Mouse (Mus musculus) common myeloid progenitor, adult 5-6 weeks (primary cell): Measurements from ENCODE around the gene Ripor1. TPM values are rescaled to one million over a fixed set of nuclear protein-coding genes. Genes with fewer than 3 reads are reported as not detected.
A peak's percentile ranks its signal among the peaks of the same experiment; 100 is the strongest.
"Not testable (repeated sequence)": the region's sequence is repeated elsewhere in the genome, so short reads cannot be mapped to it uniquely, and the experiment has no call there.

Experiments used
- ATAC-seq: replicated peaks from 2 replicates; pipeline ENCODE4 v1.8.0; 2016; ENCODE audit warnings: low read depth, mild to moderate bottlenecking, moderate TSS enrichment, inconsistent platforms; ENCODE audit not compliant: poor library complexity, severe bottlenecking
- total RNA-seq: library from RNA; stranded (forward); fragments of 200-1000, 187-1606 nt; gene quantifications from 2 replicates; pipeline ENCODE4 v1.2.3, GENCODE M21; 2017

Gene Ripor1
- 21.9 and 39.1 TPM in 2 replicates for total RNA-seq

DNA sequence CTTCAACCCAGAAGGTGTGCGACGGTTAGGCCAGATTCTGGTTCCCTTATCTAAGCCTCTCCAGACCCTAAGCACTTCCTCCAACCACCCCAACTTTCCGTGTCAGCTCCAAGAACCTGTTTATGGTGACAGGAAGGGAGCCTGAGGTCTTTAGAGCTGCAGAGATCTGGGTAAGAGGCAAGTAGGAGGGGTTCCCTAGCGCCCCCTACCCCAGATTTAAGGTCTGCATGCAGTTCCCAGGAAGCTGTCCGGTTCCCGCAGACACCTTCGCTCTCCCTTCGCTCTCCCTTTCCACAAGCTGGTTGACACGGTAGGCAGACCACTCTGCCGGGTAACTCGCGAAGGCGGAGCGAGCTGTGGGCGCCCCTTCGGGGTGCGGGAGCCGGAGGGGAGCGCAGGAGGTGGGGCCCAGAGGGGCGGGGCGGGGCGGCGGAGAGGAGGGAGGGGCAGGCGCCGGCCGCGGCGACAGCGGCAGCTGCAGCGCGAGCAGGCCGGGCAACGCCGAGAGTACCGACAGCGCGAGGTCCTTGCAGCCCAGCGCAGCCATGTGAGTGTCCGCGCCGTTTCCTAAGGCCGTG, at the start of gene Ripor1:
TSS of gene Ripor1 (plus strand) at position 452 of the 578 bp plus-strand sequence.
- peak; percentile 55 for ATAC-seq

GRCm38 (mm10) chr8:105562863-105563262, 42.2 kb upstream of the Ripor1 start:
- no peak for ATAC-seq

DNA sequence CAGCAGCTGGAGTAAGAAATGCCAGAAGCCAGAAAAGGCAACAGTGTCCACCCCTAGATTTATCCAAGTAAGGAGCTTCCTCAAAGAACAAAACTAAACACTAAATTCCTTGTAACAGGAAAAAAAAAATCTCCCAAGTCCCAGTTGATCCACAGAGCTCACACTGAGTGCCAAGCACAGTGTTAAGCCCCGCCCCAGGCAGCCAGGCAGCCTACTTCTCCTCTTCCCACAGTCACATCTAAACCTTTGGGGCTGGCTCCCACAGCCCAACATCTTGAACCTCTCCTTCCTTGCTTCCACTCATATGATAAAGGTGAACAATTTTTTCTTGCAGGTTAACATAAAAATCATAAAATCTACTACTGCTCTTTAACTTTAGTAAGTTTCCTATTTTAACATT, 41.2 kb upstream of the Ripor1 start:
- ATAC-seq, result no peak

GRCm38 (mm10) chr8:105564573-105565229, 40.4 kb upstream of the Ripor1 start:
- not testable (repeated sequence) for ATAC-seq

DNA sequence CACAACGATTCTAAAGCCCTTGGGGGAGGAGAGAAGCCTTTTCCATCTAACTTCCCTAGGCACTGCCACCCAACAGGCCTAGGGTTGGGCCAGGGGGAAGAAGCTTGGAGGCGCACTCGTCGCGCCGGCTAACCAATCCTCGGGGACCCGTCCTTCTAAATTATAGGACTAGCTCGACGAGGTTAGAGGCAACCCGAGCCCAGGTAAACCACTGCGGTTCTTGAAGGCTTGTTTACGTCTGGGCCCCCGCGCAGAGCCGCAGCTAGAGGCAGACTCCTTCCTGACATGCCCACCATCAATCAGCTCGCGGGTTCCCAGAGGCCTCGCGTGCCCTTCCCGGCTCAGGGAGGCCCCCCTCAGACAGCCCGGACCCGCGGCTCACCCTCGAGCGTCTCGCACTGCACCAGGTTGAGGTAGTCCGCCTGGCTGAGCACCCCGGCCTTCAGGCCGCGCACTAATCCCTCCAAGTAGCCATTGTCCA, 39.6 kb upstream of the Ripor1 start:
- no peak; the same call in 1 of the 2 replicates for ATAC-seq

- ATAC-seq, result peak; percentile 82
These were observed 38.9 kb upstream of the Ripor1 start, which contains the start of gene Atp6v0d1 for GRCm38 (mm10) chr8:105565952-105566702. Gene Atp6v0d1 (minus strand): TSS chr8:105566047.

GRCm38 (mm10) chr8:105566703-105567595, 38.1 kb upstream of the Ripor1 start:
- ATAC-seq, result peak; percentile 11

GRCm38 (mm10) chr8:105571810-105572209, 33.2 kb upstream of the Ripor1 start:
- ATAC-seq, result no peak

DNA sequence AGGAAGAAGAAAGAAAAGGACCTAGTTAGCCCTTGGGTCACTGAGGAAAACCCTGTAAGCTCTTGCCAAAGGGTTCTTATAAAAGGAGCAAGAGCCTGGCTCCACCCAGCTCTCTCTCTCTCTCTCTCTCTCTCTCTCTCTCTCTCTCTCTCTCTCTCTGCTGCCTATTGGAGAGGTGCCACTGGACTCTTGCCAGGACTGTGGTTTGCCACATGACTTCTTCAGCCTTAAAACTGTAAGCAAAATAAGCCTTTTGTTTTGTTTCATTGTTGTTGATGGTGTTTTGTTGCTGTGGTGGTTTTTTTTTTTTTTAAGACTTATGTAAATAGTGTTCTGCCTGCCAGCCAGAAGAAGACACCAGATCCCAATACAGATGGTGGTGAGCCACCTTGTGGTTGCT, 31.6 kb upstream of the Ripor1 start:
- ATAC-seq, result peak; percentile 31

GRCm38 (mm10) chr8:105574741-105575140, 30.3 kb upstream of the Ripor1 start:
- no peak for ATAC-seq

GRCm38 (mm10) chr8:105575538-105575937, 29.5 kb upstream of the Ripor1 start:
- ATAC-seq, result no peak

- ATAC-seq, result 0 out of 2 replicates have a peak, but pooled peaks have one; percentile 29
These were observed 25.3 kb upstream of the Ripor1 start for GRCm38 (mm10) chr8:105579719-105580118.

GRCm38 (mm10) chr8:105592431-105592830, 12.6 kb upstream of the Ripor1 start:
- no peak for ATAC-seq

DNA sequence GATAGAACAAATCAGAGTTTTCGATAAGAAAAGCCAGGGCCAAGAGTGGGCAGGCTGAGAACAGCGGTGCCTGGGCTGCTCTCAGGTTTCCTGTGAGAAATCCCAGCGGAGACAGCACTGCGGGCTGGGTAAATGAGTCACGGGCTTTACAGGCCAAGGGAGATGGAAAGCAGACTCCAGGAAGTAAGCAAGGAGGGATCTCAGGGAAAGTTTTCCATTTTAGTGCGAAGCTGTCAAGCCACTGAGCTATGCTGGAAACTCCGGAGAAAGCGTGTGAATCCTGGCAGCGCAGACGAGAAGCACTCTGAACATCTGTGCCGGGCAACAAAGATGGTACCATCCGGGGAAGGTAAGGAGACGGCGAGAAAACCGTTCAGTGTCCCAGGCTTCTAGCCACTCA, 11.2 kb upstream of the Ripor1 start:
- no peak for ATAC-seq

DNA sequence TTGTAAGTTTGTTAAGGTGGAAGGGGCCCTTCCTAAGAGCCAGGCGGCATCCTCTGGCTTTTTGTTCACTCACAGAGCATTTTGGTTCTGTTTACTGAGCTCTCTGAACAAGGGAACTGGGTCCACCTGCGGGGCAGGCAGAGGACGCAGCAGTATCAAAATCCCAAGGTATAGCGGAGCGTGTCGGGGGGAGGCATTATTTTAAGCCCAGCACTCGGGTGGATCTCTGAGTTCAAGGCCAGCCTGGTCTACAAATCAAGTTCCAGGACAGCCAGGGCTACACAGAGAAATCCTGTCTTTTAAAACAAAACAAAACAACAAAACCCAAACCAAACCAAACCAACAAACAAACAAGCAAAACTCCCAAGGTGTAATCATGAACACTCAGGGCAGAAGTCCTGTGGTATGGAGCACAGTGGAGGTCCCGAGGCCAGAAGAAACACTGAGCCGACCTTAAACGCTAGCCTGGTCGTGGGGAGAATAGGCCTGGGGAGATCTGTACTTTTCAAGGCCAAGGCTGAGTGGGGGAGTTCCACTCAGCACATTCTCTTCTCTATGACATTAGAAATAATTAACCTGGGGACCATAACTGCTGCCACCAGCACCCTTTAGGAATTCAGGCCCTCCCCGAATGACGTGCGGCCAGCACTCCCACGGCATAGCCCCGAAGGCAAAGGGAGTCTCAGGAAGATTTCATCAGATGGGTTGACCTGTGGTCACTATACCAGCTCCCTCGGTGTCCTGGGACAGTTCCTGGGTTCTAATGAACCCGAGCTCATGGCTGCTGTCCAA, 10.4 kb upstream of the Ripor1 start:
- ATAC-seq, result no peak

DNA sequence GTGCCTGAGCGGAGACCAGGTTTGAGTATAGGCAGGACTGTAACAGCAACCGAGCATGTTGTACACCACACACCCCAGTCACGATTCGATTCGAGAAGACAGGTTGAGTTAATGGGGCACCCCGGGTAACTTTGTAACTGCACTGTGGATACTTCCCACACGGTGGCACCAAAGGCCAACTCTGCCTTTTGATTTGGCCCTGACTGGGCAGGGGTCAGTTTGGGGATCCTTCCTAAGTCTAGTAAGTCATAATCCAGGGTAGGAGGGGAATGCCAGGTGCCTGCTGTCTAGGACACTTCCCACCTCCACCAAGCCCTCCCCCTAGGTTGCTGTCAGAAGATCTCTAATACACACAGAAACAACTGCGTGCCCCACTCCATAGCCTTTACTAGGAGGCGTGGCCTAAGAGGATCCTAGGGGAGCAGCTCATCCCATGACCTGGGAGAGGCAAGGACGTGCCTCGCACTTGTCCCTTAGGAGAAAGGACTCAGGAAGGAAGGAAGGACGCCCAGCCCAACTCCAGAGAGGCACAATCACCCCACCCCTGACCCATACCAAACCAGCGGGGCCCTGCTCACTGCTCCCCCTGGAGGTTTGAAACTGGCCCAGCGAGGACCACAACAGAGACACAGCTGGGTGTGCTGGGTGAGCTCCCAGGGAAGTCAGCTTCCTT, 8.6 kb upstream of the Ripor1 start:
- ATAC-seq, result peak; percentile 95

- ATAC-seq, result no peak
These were observed 6.3 kb upstream of the Ripor1 start for GRCm38 (mm10) chr8:105598777-105599176.

DNA sequence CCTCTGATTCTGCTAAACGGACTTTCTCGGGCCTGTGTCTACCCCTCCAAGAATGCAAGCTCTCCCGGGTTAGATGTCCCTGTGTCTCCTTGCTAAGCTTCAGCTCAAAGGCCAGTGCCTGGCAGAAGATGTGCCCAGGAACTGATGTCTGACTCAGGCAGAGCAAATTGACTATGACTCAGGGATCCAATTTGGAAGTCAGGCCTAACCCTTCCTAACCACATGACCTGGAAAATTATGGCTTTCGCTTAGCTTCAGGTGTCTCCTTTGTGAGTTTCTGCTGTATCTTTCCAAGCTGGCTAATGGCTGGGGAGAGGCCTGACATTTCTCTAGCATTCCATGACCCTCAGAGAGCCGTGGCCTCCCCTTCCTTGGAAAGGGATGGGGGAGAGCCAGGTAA, 3.8 kb upstream of the Ripor1 start:
- no peak for ATAC-seq

DNA sequence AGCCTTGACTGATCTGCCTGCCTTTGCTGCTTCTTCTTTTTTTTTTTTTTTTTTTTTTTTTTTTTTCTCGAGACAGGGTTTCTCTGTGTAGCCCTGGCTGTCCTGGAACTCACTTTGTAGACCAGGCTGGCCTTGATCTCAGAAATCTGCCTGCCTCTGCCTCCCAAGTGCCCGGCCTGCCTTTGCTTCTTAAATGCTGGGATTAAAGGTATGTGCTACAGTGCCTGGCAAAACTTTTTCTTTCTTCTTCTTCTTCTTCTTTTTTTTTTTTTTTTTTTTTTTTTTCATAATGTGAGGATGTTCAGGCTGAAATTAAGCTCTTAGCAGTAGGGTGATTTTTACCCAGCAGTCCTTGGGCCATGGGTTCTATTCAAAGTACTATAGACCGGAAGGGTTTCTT, 2.5 kb upstream of the Ripor1 start:
- not testable (repeated sequence) for ATAC-seq
